Mouse (Mus musculus) liver, adult 2 months (tissue): ENCODE results near the gene 2300002M23Rik.

Source experiments
- CTCF ChIP-seq: fragments of 200-500 bp; IDR thresholded peaks from 2 replicates; pipeline ENCODE4 v1.5.1; 2011; ENCODE audit warnings: low read depth, low read length, control low read depth
- POLR2A ChIP-seq: fragments of 200-500 bp; IDR thresholded peaks from 2 replicates; pipeline ENCODE4 v1.6.1; 2011; ENCODE audit warnings: low read length, control low read depth; ENCODE audit not compliant: insufficient read depth; ENCODE audit errors: extremely low read depth

DNA sequence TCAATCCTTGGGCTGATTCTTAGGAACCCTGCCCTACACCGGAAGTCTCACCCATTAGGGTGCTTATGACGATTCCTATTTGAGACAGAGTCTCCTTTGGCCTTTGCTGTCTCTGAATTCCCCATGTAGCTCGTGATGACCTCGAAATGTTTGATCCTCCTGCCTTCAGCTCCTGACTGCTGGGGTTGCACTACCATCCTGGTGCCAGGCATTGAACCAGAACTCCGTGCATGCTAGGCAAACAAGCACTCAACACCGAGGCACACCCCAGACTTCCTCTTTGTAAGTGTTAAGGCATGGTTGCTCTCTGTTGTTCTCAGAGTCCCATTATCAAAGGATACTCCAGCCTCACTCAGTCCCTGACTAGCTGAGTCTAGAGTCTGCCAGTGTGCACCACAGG is 23.2 kb upstream of the 2300002M23Rik start:
- TF ChIP-seq CTCF (no peak), POLR2A (no peak)
